Mouse (Mus musculus): ENCODE data around the gene Tctn1.

- TF ChIP-seq POLR2A (IDR thresholded peaks at IDR 0.05; ENCODE audit: insufficient read depth, low read depth, low read length), result no peak
- TF ChIP-seq CTCF (IDR thresholded peaks at IDR 0.05), result no peak
These were observed 21.6 kb downstream of the Tctn1 start for GRCm38 (mm10) chr5:122242521-122243123.

Measured in heart, adult 2 months (tissue).